Mouse (Mus musculus) neural tube, embryonic 11.5 days (tissue): ENCODE data around the gene Sec24a. TPM values are rescaled to one million over a fixed set of nuclear protein-coding genes. Genes with fewer than 3 reads are reported as not detected.
"Not testable (repeated sequence)": the region's sequence is repeated elsewhere in the genome, so short reads cannot be mapped to it uniquely, and the experiment has no call there.

ENCODE experiments used
- ATAC-seq: fragments of 200-750 bp; cut with Nextera tagmentation; 2 replicates; pipeline ENCODE4 v1.8.0; 2017; ENCODE audit warnings: moderate number of reproducible peaks, mild to moderate bottlenecking, moderate TSS enrichment, moderate library complexity; ENCODE audit not compliant: insufficient read depth, low FRiP score, low TSS enrichment
- DNase-seq: peaks from one replicate; pipeline ENCODE4 v3.0.0-alpha.2; 2015; ENCODE audit warnings: low spot score
- H3K27ac ChIP-seq: fragments of 300-500 bp; sonication (generic); 2 replicates; pipeline ENCODE4 v1.5.1; 2014; ENCODE audit warnings: low read depth, mild to moderate bottlenecking, low read length
- H3K27me3 ChIP-seq: fragments of 300-500 bp; sonication (generic); 2 replicates; pipeline ENCODE4 v1.6.1; 2014; ENCODE audit warnings: mild to moderate bottlenecking, low read length, mixed read lengths; ENCODE audit not compliant: control insufficient read depth, insufficient read depth
- H3K36me3 ChIP-seq: fragments of 300-500 bp; sonication (generic); 2 replicates; pipeline ENCODE4 v1.6.1; 2014; ENCODE audit warnings: mild to moderate bottlenecking, low read length, moderate library complexity, mixed read lengths; ENCODE audit not compliant: control insufficient read depth, insufficient read depth
- H3K4me1 ChIP-seq: fragments of 300-500 bp; sonication (generic); 2 replicates; pipeline ENCODE4 v1.6.1; 2014; ENCODE audit warnings: low read length, mixed read lengths; ENCODE audit not compliant: control insufficient read depth, insufficient read depth
- H3K4me2 ChIP-seq: fragments of 300-500 bp; sonication (generic); 2 replicates; pipeline ENCODE4 v1.6.1; 2014; ENCODE audit warnings: low read depth, mild to moderate bottlenecking, moderate library complexity
- H3K4me3 ChIP-seq: fragments of 300-500 bp; sonication (generic); 2 replicates; pipeline ENCODE4 v1.5.1; 2014; ENCODE audit warnings: low read depth, low read length
- H3K9ac ChIP-seq: fragments of 300-500 bp; sonication (generic); 2 replicates; pipeline ENCODE4 v1.6.1; 2014; ENCODE audit warnings: mild to moderate bottlenecking, low read length
- H3K9me3 ChIP-seq: fragments of 300-500 bp; sonication (generic); 2 replicates; pipeline ENCODE4 v1.6.1; 2016; ENCODE audit warnings: low read length; ENCODE audit not compliant: control insufficient read depth
- WGBS: fragments of 180-500 bp; shearing (Covaris S2); extraction: QIAGEN DNeasy Blood & Tissue Kit; methylation state at CpG from one replicate; pipeline ENCODE4 v1.1.7; 2014; 5-methylcytosine and 5-hydroxymethylcytosine counted together
- polyA plus RNA-seq: library from polyadenylated mRNA; unstranded; fragments of >200 nt; fragmentation: Nextera tagmentation; extraction: Ambion mirVana; gene quantifications from 2 replicates; pipeline ENCODE4 v1.2.1, GENCODE M21; 2014

The Sec24a gene
- polyA plus RNA-seq, 1 experiment from 2014 or later: 14.9 TPM

DNA sequence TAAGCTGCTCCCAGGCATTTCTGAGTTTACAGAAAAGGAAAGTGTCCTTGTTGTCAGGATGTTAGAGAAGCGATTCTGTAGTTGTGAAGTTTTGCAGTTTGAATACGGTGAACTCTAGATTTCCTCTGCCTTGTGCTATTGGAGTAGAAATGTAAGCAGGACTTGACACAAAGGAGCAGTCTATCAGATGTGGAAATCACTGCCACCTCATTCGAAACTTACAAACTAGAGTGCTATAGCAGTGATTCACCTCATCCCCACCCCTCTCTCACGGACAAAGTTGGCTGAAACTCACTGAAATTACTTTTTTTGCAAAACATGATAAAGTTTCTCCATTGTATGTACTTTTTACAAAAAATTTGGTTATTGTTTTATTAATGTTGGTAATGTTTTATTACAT lies 1.4 kb upstream of the Sec24a start:
- Histone ChIP-seq H3K4me1 (peaks cover 6% of the 10 kb centered on the region), H3K4me2 (peak overlapping the region; percentile 92; the same call in 1 of the 2 replicates), H3K36me3 (no peaks in the 10 kb centered on the region), H3K27ac (no peak overlapping the region), H3K9ac (no peak overlapping the region), H3K27me3 (no peaks in the 10 kb centered on the region), H3K4me3 (no peak overlapping the region), H3K9me3 (no peaks in the 10 kb centered on the region)
- DNase-seq (no peak), ATAC-seq (no peak)
- 92% methylated on average over 4 of the region's 4 CpGs for WGBS

DNA sequence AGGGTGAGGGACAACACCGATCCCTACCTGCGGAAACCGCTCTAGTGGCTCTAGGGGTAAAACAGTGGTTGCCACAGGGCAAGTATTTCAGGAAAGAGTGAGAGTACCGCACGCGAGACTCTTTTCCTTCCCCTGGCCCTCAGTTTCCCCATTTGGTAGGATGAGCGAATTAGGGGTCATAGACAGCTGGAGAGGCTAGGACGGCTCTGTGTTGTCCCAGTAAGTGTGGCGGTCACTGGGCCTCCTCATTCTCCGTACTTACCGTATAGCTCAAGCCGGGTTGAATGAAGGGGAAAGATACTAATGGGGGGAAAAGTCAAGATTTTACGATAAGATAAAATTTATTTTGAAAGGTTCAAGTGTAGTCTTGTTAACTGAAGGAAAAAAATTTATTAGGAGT lies 521 bp upstream of the Sec24a start:
- ATAC-seq: no peak
- H3K27ac ChIP-seq: no peak overlapping the region
- WGBS: 10% methylated on average over 13 of the region's 13 CpGs

DNA sequence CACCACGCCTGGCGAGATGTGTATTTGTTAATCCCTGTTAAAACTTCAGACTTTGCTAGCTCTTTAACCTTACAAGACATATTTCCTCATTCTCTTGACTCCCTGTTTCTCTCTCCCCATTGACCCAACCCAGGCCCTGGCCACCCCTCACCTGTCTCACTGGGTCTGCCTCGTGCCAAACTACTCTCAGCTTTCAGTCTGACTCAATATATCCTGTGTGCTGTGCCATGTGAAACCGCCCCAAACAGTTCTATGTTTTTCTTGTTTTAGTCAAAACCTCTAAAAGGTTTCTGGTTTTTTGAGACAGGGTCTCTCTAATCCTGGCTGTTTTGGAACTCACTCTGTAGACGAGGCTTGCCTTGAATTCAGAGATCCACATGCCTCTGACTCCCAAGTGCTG lies 2.2 kb downstream of the Sec24a start:
- Histone ChIP-seq H3K27me3 (no peaks in the 10 kb centered on the region), H3K27ac (no peak overlapping the region), H3K4me2 (no peak overlapping the region), H3K36me3 (no peaks in the 10 kb centered on the region), H3K4me1 (peaks cover 10% of the 10 kb centered on the region), H3K9ac (no peak overlapping the region), H3K4me3 (no peak overlapping the region), H3K9me3 (no peaks in the 10 kb centered on the region)
- ATAC-seq (no peak), DNase-seq (no peak)
- 78% methylated on average over 5 of the region's 5 CpGs for WGBS

More for the DNA sequence above, 521 bp upstream of the Sec24a start:
- DNase-seq: no peak
- Histone ChIP-seq H3K4me1 (peaks cover 6% of the 10 kb centered on the region), H3K4me3 (peak overlapping the region; percentile 91), H3K27me3 (no peaks in the 10 kb centered on the region), H3K36me3 (no peaks in the 10 kb centered on the region), H3K9me3 (no peaks in the 10 kb centered on the region), H3K9ac (peak overlapping the region; percentile 91), H3K4me2 (peak overlapping the region; percentile 92)

- 81% methylated on average over 6 of the region's 6 CpGs for WGBS
- H3K4me1 ChIP-seq: peaks cover 14% of the 10 kb centered on the region
- no peak overlapping the region for H3K9ac ChIP-seq
- H3K4me3 ChIP-seq: no peak overlapping the region
- H3K4me2 ChIP-seq: no peak overlapping the region
- no peak overlapping the region for H3K27ac ChIP-seq
- ATAC-seq (no peak), DNase-seq (no peak)
- no peaks in the 10 kb centered on the region for H3K9me3 ChIP-seq
- no peaks in the 10 kb centered on the region for H3K36me3 ChIP-seq
- no peaks in the 10 kb centered on the region for H3K27me3 ChIP-seq
These were observed 3.3 kb downstream of the Sec24a start for GRCm38 (mm10) chr11:51759941-51760657.

GRCm38 (mm10) chr11:51759251-51759650 lies 4.2 kb downstream of the Sec24a start:
- ATAC-seq (no peak), DNase-seq (no peak)
- Histone ChIP-seq H3K27ac (no peak overlapping the region), H3K36me3 (no peaks in the 10 kb centered on the region), H3K27me3 (no peaks in the 10 kb centered on the region), H3K4me2 (no peak overlapping the region), H3K9ac (no peak overlapping the region), H3K4me3 (no peak overlapping the region), H3K9me3 (no peaks in the 10 kb centered on the region), H3K4me1 (peaks cover 12% of the 10 kb centered on the region)
- WGBS: 93% methylated on average over 2 of the region's 2 CpGs

GRCm38 (mm10) chr11:51758207-51758606 lies 5.2 kb downstream of the Sec24a start:
- not testable (repeated sequence) for H3K27me3 ChIP-seq, ATAC-seq, H3K9ac ChIP-seq, H3K4me3 ChIP-seq, H3K27ac ChIP-seq, H3K36me3 ChIP-seq, H3K4me2 ChIP-seq, H3K9me3 ChIP-seq, DNase-seq
- peaks cover 10% of the 10 kb centered on the region for H3K4me1 ChIP-seq
- 89% methylated on average over 5 of the region's 5 CpGs for WGBS

GRCm38 (mm10) chr11:51757625-51758024 lies 5.8 kb downstream of the Sec24a start:
- 90% methylated on average over 5 of the region's 5 CpGs for WGBS

DNA sequence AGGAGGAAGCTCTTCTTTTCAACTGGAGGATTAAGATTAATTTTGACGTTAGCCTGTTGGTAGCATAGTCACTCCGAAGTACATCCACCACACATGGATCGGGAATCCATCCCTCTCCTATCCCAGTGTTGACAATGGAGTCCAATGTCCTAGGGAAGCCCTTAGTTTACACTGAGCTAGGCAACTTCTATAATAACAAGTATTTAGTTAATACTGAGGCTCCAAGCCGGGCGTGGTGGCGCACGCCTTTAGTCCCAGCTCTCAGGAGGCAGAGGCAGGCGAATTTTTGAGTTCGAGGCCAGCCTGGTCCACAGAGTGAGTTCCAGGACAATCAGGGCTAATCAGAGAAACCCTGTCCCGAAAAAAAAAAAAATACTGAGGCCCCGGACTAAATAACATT lies 6.4 kb downstream of the Sec24a start:
- peak overlapping the region; percentile 92 for H3K9ac ChIP-seq
- peaks cover 10% of the 10 kb centered on the region for H3K4me1 ChIP-seq
- H3K27ac ChIP-seq: no peak overlapping the region; the same call in 1 of the 2 replicates
- DNase-seq (no peak), ATAC-seq (no peak)
- no peaks in the 10 kb centered on the region for H3K9me3 ChIP-seq
- no peaks in the 10 kb centered on the region for H3K36me3 ChIP-seq
- WGBS: 77% methylated on average over 11 of the region's 11 CpGs
- H3K27me3 ChIP-seq: no peaks in the 10 kb centered on the region
- peak overlapping the region; percentile 84 for H3K4me2 ChIP-seq
- peak overlapping the region; percentile 94 for H3K4me3 ChIP-seq

More at GRCm38 (mm10) chr11:51757625-51758024, 5.8 kb downstream of the Sec24a start:
- Histone ChIP-seq H3K9me3 (no peaks in the 10 kb centered on the region), H3K4me3 (no peak overlapping the region), H3K27ac (no peak overlapping the region), H3K4me2 (no peak overlapping the region), H3K9ac (no peak overlapping the region), H3K27me3 (no peaks in the 10 kb centered on the region), H3K36me3 (no peaks in the 10 kb centered on the region), H3K4me1 (peaks cover 10% of the 10 kb centered on the region)
- no peak for ATAC-seq
- no peak for DNase-seq

- Histone ChIP-seq H3K36me3 (no peaks in the 10 kb centered on the region), H3K4me1 (peaks cover 10% of the 10 kb centered on the region), H3K27ac (peak overlapping the region; percentile 2), H3K27me3 (no peaks in the 10 kb centered on the region), H3K4me3 (peak overlapping the region; percentile 94), H3K9me3 (no peaks in the 10 kb centered on the region), H3K9ac (peak overlapping the region; percentile 92), H3K4me2 (peak overlapping the region; percentile 84)
- WGBS: 1% methylated on average over 35 of the region's 41 CpGs
- peak; percentile 93 for DNase-seq
- peak; percentile 97 for ATAC-seq
These were observed 7.1 kb downstream of the Sec24a start for GRCm38 (mm10) chr11:51756352-51756771.
